Mouse (Mus musculus) myocyte (in vitro differentiated cells): ENCODE measurements around the gene Olfr1444.

ENCODE experiments used
- E2F4 ChIP-seq: IDR thresholded peaks from one replicate; pipeline ENCODE4 v1.6.1; 2011; ENCODE audit warnings: mild to moderate bottlenecking, control low read depth, moderate library complexity; ENCODE audit not compliant: insufficient read depth
- MAX ChIP-seq: IDR thresholded peaks from one replicate; pipeline ENCODE4 v1.6.1; 2011; ENCODE audit warnings: low read depth, mild to moderate bottlenecking, control low read depth
- POLR2A ChIP-seq: IDR thresholded peaks from one replicate; pipeline ENCODE4 v1.6.1; 2011; ENCODE audit warnings: low read depth, mild to moderate bottlenecking, control low read depth, moderate library complexity; ENCODE audit not compliant: insufficient read length
- POLR2AphosphoS2 ChIP-seq: IDR thresholded peaks from one replicate; pipeline ENCODE4 v1.6.1; 2011; ENCODE audit warnings: low read depth, control low read depth; ENCODE audit not compliant: insufficient read length
- REST ChIP-seq: IDR thresholded peaks from one replicate; pipeline ENCODE4 v1.6.1; 2011; ENCODE audit warnings: mild to moderate bottlenecking, control low read depth, moderate library complexity; ENCODE audit not compliant: insufficient read depth, insufficient read length
- TCF12 ChIP-seq: IDR thresholded peaks from one replicate; pipeline ENCODE4 v1.6.1; 2011; ENCODE audit warnings: mild to moderate bottlenecking, control low read depth; ENCODE audit not compliant: poor library complexity, insufficient read depth, severe bottlenecking
- TCF3 ChIP-seq: IDR thresholded peaks from one replicate; pipeline ENCODE4 v1.6.1; 2011; ENCODE audit warnings: low read depth, control low read depth; ENCODE audit not compliant: insufficient read length
- USF1 ChIP-seq: IDR thresholded peaks from one replicate; pipeline ENCODE4 v1.6.1; 2011; ENCODE audit warnings: low read depth, mild to moderate bottlenecking, control low read depth, moderate library complexity

GRCm38 (mm10) chr19:12883555-12883954, 26.5 kb downstream of the Olfr1444 start, which contains the start of gene Olfr1445:
- TF ChIP-seq TCF12 (no peak), E2F4 (no peak), POLR2A (no peak), MAX (no peak), USF1 (no peak), TCF3 (no peak), REST (no peak), POLR2AphosphoS2 (no peak)
